Mouse (Mus musculus) kidney, postnatal 4 days (tissue): ENCODE measurements at regions not wholly inside any gene's neighbourhood (a gene's known extent, or its start where the extent isn't known, plus 50 kb on each side); places are given as distances from the start of the nearest gene placed in this dataset.

Experiments
- DNase-seq, 2 experiments: peaks; one replicate each; pipeline ENCODE4 v3.0.0; 2021; ENCODE audit warnings: mixed read lengths in 2 of 2

GRCm38 (mm10) chr1:92730576-92730975 lies 81.9 kb upstream of the Otos start:
- DNase-seq = no peak

GRCm38 (mm10) chr1:92727961-92728360 lies 79.3 kb upstream of the Otos start:
- no peak for DNase-seq

GRCm38 (mm10) chr1:92727371-92727770 lies 78.7 kb upstream of the Otos start:
- no peak for DNase-seq

GRCm38 (mm10) chr1:92726341-92726740 lies 77.7 kb upstream of the Otos start:
- DNase-seq = no peak

- no peak for DNase-seq
Measured at GRCm38 (mm10) chr1:92724135-92724534, 75.5 kb upstream of the Otos start.

- DNase-seq = no peak
Measured at GRCm38 (mm10) chr1:92720567-92720966, 71.9 kb upstream of the Otos start.

- no peak for DNase-seq
Measured at GRCm38 (mm10) chr1:92719864-92720263, 71.2 kb upstream of the Otos start.

GRCm38 (mm10) chr1:92718108-92718507 lies 69.5 kb upstream of the Otos start:
- no peak for DNase-seq

- peak; percentile 32 to 51 for DNase-seq
Measured at GRCm38 (mm10) chr1:92714725-92715324, 66.2 kb upstream of the Otos start.

GRCm38 (mm10) chr1:92712366-92712765 lies 63.7 kb upstream of the Otos start:
- no peak for DNase-seq

GRCm38 (mm10) chr1:92710321-92710839 lies 61.7 kb upstream of the Otos start:
- DNase-seq = no peak

- DNase-seq = no peak
Measured at GRCm38 (mm10) chr1:92709190-92709850, 60.7 kb upstream of the Otos start.

GRCm38 (mm10) chr1:92707917-92708897 lies 59.6 kb upstream of the Otos start:
- DNase-seq = no peak

GRCm38 (mm10) chr1:92707441-92707840 lies 58.8 kb upstream of the Otos start:
- DNase-seq = no peak

- no peak for DNase-seq
Measured at GRCm38 (mm10) chr1:92703903-92704302, 55.3 kb upstream of the Otos start.

GRCm38 (mm10) chr1:92703270-92703669 lies 54.6 kb upstream of the Otos start:
- no peak for DNase-seq

GRCm38 (mm10) chr1:92700107-92700506 lies 51.5 kb upstream of the Otos start:
- no peak for DNase-seq

GRCm38 (mm10) chr1:92699697-92700096 lies 51.1 kb upstream of the Otos start:
- DNase-seq = no peak

GRCm38 (mm10) chr1:92699048-92699447 lies 50.4 kb upstream of the Otos start:
- DNase-seq = peak; percentile 73 to 79

GRCm38 (mm10) chr1:92698541-92698940 lies 49.9 kb upstream of the Otos start:
- DNase-seq = no peak
